Mouse (Mus musculus) cerebellum, adult 2 months (tissue): ENCODE measurements around the gene Tex50. TPM values are rescaled to one million over a fixed set of nuclear protein-coding genes. Genes with fewer than 3 reads are reported as not detected.
A peak's percentile ranks its signal among the peaks of the same experiment; 100 is the strongest.

Experiments used
- DNase-seq, 2 experiments: peaks; one replicate each; pipeline ENCODE4 v3.0.0; 2021
- H3K27ac ChIP-seq: fragments of 200-500 bp; 2 replicates; pipeline ENCODE4 v1.5.1; 2012; ENCODE audit warnings: low read length, control low read depth, inconsistent platforms; ENCODE audit not compliant: insufficient read depth
- H3K27me3 ChIP-seq: fragments of 200-500 bp; 2 replicates; pipeline ENCODE4 v1.6.1; 2012; ENCODE audit warnings: inconsistent platforms, mild to moderate bottlenecking, low read length, moderate library complexity; ENCODE audit not compliant: control insufficient read depth, insufficient read depth
- H3K4me1 ChIP-seq: fragments of 200-500 bp; 2 replicates; pipeline ENCODE4 v1.6.1; 2011; ENCODE audit warnings: low read length; ENCODE audit not compliant: control insufficient read depth, insufficient read depth
- H3K4me3 ChIP-seq: fragments of 200-500 bp; replicated peaks from 2 replicates; pipeline ENCODE3; 2011; ENCODE audit warnings: mild to moderate bottlenecking, low read depth, low read length, control low read depth; ENCODE audit not compliant: insufficient read depth
- CTCF ChIP-seq: fragments of 200-500 bp; IDR thresholded peaks from 2 replicates; pipeline ENCODE4 v1.5.1; 2011; ENCODE audit warnings: low read depth, mild to moderate bottlenecking, control low read depth, low read length, moderate library complexity, borderline replicate concordance; ENCODE audit not compliant: insufficient read depth
- POLR2A ChIP-seq: fragments of 200-500 bp; IDR thresholded peaks from 2 replicates; pipeline ENCODE4 v1.6.1; 2011; ENCODE audit warnings: low read length, control low read depth, borderline replicate concordance; ENCODE audit not compliant: insufficient read depth
- WGBS: fragments of 180-500 bp; shearing (Covaris S2); methylation state at CpG from one replicate; pipeline ENCODE4 v1.1.7; 2018; 5-methylcytosine and 5-hydroxymethylcytosine counted together
- polyA plus RNA-seq: library from polyadenylated mRNA; depleted of rRNA; stranded (reverse); fragments of >200 nt; gene quantifications from 2 replicates; pipeline ENCODE4 v1.2.3, GENCODE M21; 2012

Gene Tex50
- polyA plus RNA-seq, 1 experiment, result not detected

DNA sequence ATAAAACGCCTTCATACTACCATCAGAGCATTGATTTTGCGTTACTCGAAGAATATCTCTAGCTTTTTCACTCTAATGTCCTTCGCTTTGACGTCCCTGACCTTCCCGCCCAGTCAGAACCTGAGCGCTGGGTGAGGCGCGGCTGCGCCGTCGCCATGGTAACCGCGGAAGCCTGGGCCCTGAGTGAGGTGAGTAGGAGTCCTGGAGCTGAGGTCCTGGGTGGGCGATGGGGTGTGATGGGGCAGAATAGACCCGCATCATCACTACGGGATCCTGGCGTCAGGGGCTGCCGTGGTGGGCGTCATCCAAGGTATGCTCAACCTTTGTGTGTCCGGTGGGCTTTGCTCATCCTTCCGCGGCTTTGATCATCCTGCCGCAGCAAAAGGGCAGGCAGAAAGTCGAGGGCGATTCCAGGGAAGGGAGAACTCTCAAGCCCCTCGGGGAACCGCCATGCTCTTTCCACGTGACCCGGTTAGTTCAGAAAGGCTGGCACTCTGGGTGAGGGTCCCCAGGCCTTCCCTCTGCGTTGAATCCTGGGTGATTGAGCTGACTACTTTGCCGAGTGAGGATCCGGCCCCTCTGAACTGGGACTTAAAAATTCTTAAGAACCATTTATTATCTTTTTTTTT, 16.5 kb downstream of the Tex50 start, which contains the start of gene Ankrd45:
Ankrd45 (plus strand) TSS at position 161 of the 629 bp plus-strand sequence.
- Histone ChIP-seq H3K27ac (no peak within 1 kb of the TSS), H3K4me3 (peak within 1 kb of the TSS; percentile 52), H3K27me3 (no peaks in the 10 kb centered on the region), H3K4me1 (no peaks in the 10 kb centered on the region)
- DNase-seq, result peak; percentile 46 to 52
- TF ChIP-seq POLR2A (no peak), CTCF (no peak)
- 3% methylated on average over 33 of the region's 33 CpGs for WGBS

DNA sequence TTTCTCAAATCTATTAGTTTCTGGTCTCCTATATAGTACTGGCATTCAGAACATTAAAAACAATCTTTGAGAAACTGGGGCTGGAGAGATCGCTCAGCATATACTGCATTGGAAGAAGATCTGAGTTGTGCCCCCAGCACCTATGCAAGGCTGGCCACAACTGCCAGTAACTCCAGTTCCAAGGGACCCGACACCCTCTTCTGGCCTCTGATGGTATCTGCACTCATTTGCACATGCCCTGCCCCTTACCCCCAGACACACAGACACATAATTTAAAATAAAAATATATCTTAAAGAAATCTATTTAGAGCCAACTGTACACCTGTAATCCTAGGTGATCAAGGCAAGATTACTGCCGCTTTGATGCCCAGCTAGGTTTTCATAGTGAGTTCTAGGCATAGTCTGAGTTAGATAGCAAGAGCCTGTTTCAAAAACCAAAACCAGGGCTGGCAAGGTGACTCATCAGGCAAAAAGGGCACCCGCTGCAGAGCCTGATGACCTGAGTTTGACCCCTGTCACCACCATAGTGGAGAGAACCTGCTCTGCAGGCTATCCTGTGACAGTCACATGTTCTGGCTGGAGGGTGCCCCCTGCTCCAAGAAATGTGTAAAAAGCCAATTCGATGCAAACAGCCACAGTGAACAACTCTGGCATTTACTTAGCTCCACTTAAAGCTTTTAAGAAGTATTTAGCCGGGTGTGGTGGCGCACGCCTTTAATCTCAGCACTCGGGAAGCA, 18.9 kb downstream of the Tex50 start:
- WGBS, result 89% methylated on average over 9 of the region's 9 CpGs
- no peak overlapping the region for H3K4me3 ChIP-seq
- TF ChIP-seq CTCF (no peak), POLR2A (no peak)

DNA sequence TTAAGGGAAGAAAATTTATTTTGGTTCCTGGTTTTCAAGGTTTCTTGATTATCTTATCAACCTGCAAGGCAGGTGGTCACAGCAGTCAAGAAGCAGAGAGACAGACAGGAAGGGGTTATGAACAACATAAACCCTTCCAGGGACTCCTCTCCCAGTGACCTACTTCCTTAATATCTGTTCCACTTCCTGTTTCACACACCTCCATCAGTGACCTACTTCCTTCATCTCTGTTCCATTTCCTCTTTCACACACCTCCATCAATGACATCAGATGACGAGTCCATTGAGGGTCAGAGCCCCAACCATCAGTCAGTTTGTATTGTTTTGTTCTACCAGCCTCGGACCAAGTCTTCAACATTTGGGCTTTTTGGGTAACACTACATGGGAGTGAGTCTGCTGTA, 19.6 kb downstream of the Tex50 start:
- no peak for DNase-seq
- Histone ChIP-seq H3K27me3 (no peaks in the 10 kb centered on the region), H3K4me1 (no peaks in the 10 kb centered on the region), H3K27ac (no peak overlapping the region), H3K4me3 (no peak overlapping the region)
- 89% methylated on average over 2 of the region's 2 CpGs for WGBS
- no peak for TF ChIP-seq CTCF
- TF ChIP-seq POLR2A, result no peak

More for the DNA sequence above, 18.9 kb downstream of the Tex50 start:
- H3K4me1 ChIP-seq, result no peaks in the 10 kb centered on the region
- DNase-seq, result no peak
- H3K27me3 ChIP-seq, result no peaks in the 10 kb centered on the region
- H3K27ac ChIP-seq, result no peak overlapping the region

DNA sequence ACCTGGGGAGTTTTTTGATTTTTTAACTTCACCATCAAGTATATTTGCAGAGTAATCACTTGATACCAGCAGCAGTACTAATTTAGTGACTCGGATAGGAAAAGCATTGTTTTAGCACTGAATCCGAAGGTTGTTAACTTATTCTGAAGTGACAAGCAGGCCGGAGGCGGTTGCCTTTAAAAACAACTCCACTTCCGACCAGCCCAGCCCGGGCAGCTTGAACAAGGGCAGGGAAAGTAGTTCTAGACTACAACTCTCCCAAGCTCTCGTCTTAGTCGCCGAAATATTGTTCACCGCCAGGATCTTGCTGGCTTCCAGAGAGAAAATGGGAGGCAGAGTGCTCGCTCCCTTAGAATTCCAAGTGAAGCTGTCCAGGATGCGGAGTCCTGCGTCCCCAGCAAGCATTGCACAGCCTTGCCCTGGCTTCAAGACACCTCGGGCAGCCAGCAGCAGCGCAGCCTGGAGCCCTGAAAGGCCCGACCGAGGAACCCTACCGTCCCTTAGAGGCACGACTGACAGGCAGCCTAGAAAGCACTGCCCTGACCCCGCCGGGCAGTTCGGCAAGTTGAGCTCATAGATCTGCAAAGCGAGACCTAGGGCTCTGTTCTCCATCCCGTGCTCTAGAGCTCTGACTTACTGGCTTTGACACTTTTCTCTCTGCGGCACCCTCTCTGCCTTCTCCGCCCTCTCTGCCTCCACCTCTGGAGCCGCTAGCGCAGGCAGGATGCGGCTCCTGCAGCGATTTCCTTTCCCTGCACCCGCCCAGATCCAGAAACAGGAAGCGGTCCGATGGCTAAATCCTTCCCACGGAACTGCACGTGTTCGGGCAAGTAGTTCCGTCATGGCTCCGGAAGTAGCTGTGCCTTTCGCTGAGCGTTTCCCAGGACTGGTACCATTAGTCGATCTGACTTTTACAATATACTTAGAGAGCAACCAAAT, 28.1 kb downstream of the Tex50 start, which contains the start of gene Klhl20:
Klhl20 (minus strand) TSS at position 786 of the 939 bp plus-strand sequence.
- TF ChIP-seq CTCF, result no peak
- TF ChIP-seq POLR2A, result peak; percentile 95
- H3K4me1 ChIP-seq, result peaks cover 3% of the 10 kb centered on the region; the same call in 1 of the 2 replicates
- peak within 1 kb of the TSS; percentile 82 for H3K4me3 ChIP-seq
- 1% methylated on average over 41 of the region's 41 CpGs for WGBS
- peak within 1 kb of the TSS; percentile 63 for H3K27ac ChIP-seq
- DNase-seq, result peak; percentile 91 to 97
- no peaks in the 10 kb centered on the region for H3K27me3 ChIP-seq

DNA sequence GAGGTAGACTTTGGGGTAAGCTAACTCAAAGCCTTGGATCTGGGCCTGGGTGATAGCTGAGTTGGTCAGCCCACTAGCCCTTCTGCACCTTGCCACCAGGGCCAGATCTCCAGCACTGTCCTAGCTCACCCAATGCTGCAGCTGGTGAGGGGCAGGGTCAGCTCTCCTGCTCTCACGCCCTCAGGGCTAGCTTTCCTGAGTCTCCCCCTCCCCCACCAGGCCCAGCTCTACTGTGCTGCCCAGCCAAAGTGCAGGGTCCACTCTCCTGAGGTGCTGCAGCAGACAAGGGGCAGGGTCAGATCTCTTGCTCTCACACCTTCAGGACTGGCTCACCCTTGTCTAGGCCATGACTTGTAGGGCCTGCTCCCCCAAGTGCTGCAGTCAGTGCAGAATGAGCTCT, 32.7 kb downstream of the Tex50 start:
- WGBS, result 89% methylated on average over 1 of the region's 1 CpGs
- H3K4me3 ChIP-seq, result no peak overlapping the region
- no peaks in the 10 kb centered on the region for H3K27me3 ChIP-seq
- no peak for DNase-seq
- TF ChIP-seq CTCF (no peak), POLR2A (no peak)
- H3K4me1 ChIP-seq, result peaks cover 3% of the 10 kb centered on the region; the same call in 1 of the 2 replicates
- no peak overlapping the region for H3K27ac ChIP-seq

DNA sequence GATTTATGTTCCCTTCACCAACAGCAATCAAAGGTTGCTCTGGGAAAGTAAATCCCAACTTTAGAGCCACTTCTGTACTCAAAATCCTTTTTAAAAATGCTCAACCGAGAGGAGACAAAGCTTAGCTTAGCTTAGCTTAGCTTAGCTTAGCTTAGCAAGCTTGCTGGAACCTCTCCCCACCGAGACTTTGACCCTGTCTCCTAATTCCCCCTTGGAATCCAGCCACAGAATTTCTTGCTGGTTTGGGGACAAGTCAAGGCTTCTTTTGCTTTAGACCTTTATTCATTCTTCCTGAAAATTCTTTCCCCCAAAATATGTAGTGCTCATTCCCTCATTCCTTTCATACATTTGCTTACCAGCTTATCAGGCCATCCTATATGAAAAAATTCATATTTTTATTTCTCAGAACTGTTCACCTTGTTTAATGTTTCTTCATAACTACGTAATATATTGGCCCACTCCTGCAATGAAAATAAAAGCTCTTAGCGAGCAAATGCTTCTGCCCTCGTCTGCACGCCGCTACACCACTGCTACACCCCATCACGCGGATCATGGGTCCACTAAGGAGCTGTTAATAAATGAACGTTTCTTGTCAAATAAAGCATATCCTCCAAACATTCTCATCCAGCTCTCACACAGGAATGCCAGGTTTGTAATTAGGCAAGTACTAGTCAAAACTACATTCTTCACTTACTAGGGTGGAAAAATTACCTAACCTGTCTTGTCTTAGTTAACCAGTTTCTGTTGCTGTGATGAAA, 36.3 kb downstream of the Tex50 start:
- Histone ChIP-seq H3K27ac (no peak overlapping the region), H3K27me3 (no peaks in the 10 kb centered on the region), H3K4me1 (no peaks in the 10 kb centered on the region), H3K4me3 (no peak overlapping the region)
- TF ChIP-seq POLR2A (no peak), CTCF (no peak)
- no peak for DNase-seq
- 88% methylated on average over 10 of the region's 10 CpGs for WGBS

DNA sequence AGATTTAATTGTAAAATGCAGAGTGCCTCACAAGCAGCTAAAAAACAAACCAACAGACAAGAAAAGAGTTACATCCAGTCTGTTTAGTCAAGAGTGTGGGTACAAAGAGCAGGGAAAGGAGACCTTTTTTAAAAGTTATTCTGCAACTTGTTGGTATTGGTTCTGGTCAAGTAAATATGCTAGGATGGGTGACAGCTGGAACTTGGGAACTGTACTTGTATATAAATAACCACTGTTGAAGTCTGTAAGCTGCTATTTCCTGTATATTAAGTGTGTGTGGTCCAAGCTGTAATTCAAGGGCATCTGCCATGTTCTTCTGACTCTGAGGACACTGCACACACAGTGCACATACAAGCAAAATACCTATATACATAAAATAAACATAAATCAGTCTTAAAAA, 44.5 kb downstream of the Tex50 start:
- Histone ChIP-seq H3K27me3 (no peaks in the 10 kb centered on the region), H3K27ac (no peak overlapping the region), H3K4me3 (no peak overlapping the region), H3K4me1 (no peaks in the 10 kb centered on the region)
- TF ChIP-seq CTCF, result no peak
- TF ChIP-seq POLR2A, result no peak
- DNase-seq, result no peak
